Mouse (Mus musculus) cortical plate, adult 2 months (tissue): ENCODE results near the gene Syne3.

ENCODE experiments used
- CTCF ChIP-seq: fragments of 200-500 bp; IDR thresholded peaks from 2 replicates; pipeline ENCODE4 v1.5.1; 2011; ENCODE audit warnings: mild to moderate bottlenecking, control low read depth, low read length; ENCODE audit not compliant: insufficient read depth; ENCODE audit errors: extremely low read depth
- POLR2A ChIP-seq: fragments of 200-500 bp; IDR thresholded peaks from 2 replicates; pipeline ENCODE4 v1.6.1; 2011; ENCODE audit warnings: mild to moderate bottlenecking, low read length, control low read depth; ENCODE audit not compliant: insufficient read depth; ENCODE audit errors: extremely low read depth

DNA sequence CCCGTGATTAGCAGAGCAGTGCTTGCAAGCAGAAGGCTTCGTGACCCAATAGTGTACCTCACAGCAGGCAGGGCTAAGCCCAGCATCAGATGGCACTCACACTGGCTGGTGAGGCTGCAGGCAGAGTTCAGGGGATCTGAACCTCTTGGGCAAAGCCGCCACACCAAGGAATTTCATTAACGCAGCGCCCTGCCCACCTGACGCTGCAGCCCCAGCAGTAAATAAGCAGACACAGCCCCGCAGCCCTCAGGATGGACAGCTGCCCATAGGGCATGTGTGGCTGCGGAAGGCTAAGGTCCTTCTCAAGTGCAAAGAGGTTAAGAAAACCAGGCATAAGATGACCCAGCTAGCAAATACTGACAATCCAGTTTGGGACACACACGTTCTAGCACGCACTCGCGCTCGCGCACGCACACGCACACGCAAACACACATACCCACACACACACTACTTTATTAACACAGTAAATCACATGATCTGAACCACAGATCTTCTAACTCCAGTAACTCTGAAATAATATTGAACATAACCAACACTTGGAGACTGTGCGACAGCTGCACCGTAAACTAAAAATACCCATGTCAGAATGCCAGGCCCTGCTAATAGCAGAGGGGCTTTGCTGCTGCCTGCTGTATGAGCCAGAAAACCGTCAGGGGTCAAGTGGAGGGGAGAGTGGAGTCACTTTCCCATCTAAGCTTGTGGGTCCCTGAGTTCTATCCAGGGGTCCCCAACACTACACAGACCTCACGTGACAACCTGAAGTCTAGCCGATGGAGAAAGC lies 30.5 kb downstream of the Syne3 start:
- TF ChIP-seq CTCF (no peak), POLR2A (no peak)
